Mouse (Mus musculus): ENCODE data around the gene Ldlrad2.

DNA sequence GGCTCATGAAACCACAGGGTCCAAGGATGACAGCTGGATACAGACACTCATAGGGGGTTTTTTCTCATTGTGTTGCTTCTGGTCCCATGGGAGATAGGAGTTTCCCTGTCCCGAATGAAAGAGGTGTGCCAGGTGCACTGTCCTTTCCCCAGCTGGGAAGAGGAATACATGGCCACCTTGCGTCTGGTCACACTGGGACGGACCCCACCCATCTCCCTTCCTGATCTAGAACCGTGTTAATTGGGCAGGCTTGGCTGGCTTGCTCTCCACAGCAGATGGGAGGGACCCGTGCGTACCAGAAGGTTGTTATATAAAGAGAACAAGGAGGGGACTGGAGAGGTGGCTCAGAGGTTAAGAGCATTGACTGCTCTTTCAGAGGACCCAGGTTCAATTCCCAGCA, 46.5 kb downstream of the Ldlrad2 start:
- TF ChIP-seq POLR2A (IDR thresholded peaks at IDR 0.05; ENCODE audit: insufficient read length, low read depth) (no peak), POLR2AphosphoS2 (IDR thresholded peaks at IDR 0.05; ENCODE audit: insufficient read length, low read depth) (no peak), E2F4 (IDR thresholded peaks at IDR 0.05; ENCODE audit: insufficient read depth) (no peak), TCF3 (IDR thresholded peaks at IDR 0.05; ENCODE audit: insufficient read length, low read depth) (no peak), USF1 (IDR thresholded peaks at IDR 0.05; ENCODE audit: low read depth) (no peak)
